Mouse (Mus musculus) forebrain, embryonic 14.5 days (tissue): ENCODE data around the gene Tet2. TPM values are rescaled to one million over a fixed set of nuclear protein-coding genes. Genes with fewer than 3 reads are reported as not detected.

Experiments
- ATAC-seq: fragments of 200-750 bp; cut with Nextera tagmentation; 2 replicates; pipeline ENCODE4 v1.8.0; 2017; ENCODE audit warnings: mild to moderate bottlenecking, moderate library complexity
- DNase-seq: peaks from one replicate; pipeline ENCODE4 v3.0.0-alpha.2; 2015; ENCODE audit warnings: low spot score
- H3K27ac ChIP-seq: fragments of 300-500 bp; sonication (generic); 2 replicates; pipeline ENCODE4 v1.5.1; 2014; ENCODE audit warnings: low read depth, mild to moderate bottlenecking, control low read depth, low read length, moderate library complexity
- H3K27me3 ChIP-seq: fragments of 300-500 bp; sonication (generic); replicated peaks from 2 replicates; pipeline ENCODE4 v1.6.1; 2014; ENCODE audit warnings: low read length, control low read depth, mixed read lengths; ENCODE audit not compliant: control insufficient read depth, insufficient read depth
- H3K36me3 ChIP-seq: fragments of 300-500 bp; sonication (generic); 2 replicates; pipeline ENCODE4 v1.6.1; 2014; ENCODE audit warnings: low read length, control low read depth; ENCODE audit not compliant: control insufficient read depth, insufficient read depth
- H3K4me1 ChIP-seq: fragments of 300-500 bp; sonication (generic); 2 replicates; pipeline ENCODE4 v1.6.1; 2014; ENCODE audit warnings: antibody characterized with exemption, low read length, control low read depth; ENCODE audit not compliant: control insufficient read depth, insufficient read depth
- H3K4me2 ChIP-seq: fragments of 300-500 bp; sonication (generic); 2 replicates; pipeline ENCODE4 v1.6.1; 2014; ENCODE audit warnings: mild to moderate bottlenecking, control low read depth, low read length
- H3K4me3 ChIP-seq: fragments of 300-500 bp; sonication (generic); 2 replicates; pipeline ENCODE4 v1.5.1; 2014; ENCODE audit warnings: low read depth, low read length, control low read depth
- H3K9ac ChIP-seq: fragments of 300-500 bp; sonication (generic); 2 replicates; pipeline ENCODE4 v1.6.1; 2014; ENCODE audit warnings: mild to moderate bottlenecking, low read length, control low read depth, moderate library complexity
- H3K9me3 ChIP-seq: fragments of 300-500 bp; sonication (generic); replicated peaks from 2 replicates; pipeline ENCODE4 v1.6.1; 2016; ENCODE audit warnings: low read length, control low read depth, mixed read lengths; ENCODE audit not compliant: control insufficient read depth
- WGBS: fragments of 180-500 bp; shearing (Covaris S2); extraction: QIAGEN DNeasy Blood & Tissue Kit; methylation state at CpG from one replicate; pipeline ENCODE4 v1.1.7; 2014; 5-methylcytosine and 5-hydroxymethylcytosine counted together
- polyA plus RNA-seq: library from polyadenylated mRNA; unstranded; fragments of >200 nt; fragmentation: Nextera tagmentation; extraction: Ambion mirVana; gene quantifications from 2 replicates; pipeline ENCODE4 v1.2.1, GENCODE M21; 2014

Gene Tet2
- polyA plus RNA-seq, 1 experiment from 2014 or later = 13.1 TPM

GRCm38 (mm10) chr3:133462485-133462884 is 82.5 kb downstream of the Tet2 start:
- DNase-seq (no peak), ATAC-seq (no peak)
- Histone ChIP-seq H3K9me3 (no peaks in the 10 kb centered on the region), H3K4me1 (no peaks in the 10 kb centered on the region), H3K27ac (no peak overlapping the region), H3K4me3 (no peak overlapping the region), H3K4me2 (no peak overlapping the region), H3K36me3 (peaks cover 37% of the 10 kb centered on the region), H3K9ac (no peak overlapping the region), H3K27me3 (no peaks in the 10 kb centered on the region)
- 92% methylated on average over 6 of the region's 6 CpGs for WGBS

GRCm38 (mm10) chr3:133462059-133462458 is 82.9 kb downstream of the Tet2 start:
- Histone ChIP-seq H3K4me3 (no peak overlapping the region), H3K27ac (no peak overlapping the region), H3K36me3 (peaks cover 33% of the 10 kb centered on the region), H3K9me3 (no peaks in the 10 kb centered on the region), H3K9ac (no peak overlapping the region), H3K4me2 (no peak overlapping the region), H3K4me1 (no peaks in the 10 kb centered on the region), H3K27me3 (no peaks in the 10 kb centered on the region)
- ATAC-seq (0 out of 2 replicates have a peak, but pooled peaks have one; percentile 20), DNase-seq (no peak)
- WGBS = 71% methylated on average over 3 of the region's 3 CpGs

- DNase-seq = no peak
- no peak overlapping the region for H3K4me2 ChIP-seq
- H3K4me1 ChIP-seq = no peaks in the 10 kb centered on the region
- H3K9me3 ChIP-seq = no peaks in the 10 kb centered on the region
- H3K27ac ChIP-seq = no peak overlapping the region
- ATAC-seq = 0 out of 2 replicates have a peak, but pooled peaks have one; percentile 44
- H3K36me3 ChIP-seq = peaks cover 15% of the 10 kb centered on the region; the same call in 1 of the 2 replicates
- WGBS = 100% methylated on average over 1 of the region's 1 CpGs
- no peaks in the 10 kb centered on the region for H3K27me3 ChIP-seq
- no peak overlapping the region for H3K9ac ChIP-seq
- no peak overlapping the region for H3K4me3 ChIP-seq
These were observed 85.8 kb downstream of the Tet2 start for GRCm38 (mm10) chr3:133459174-133459573.

- Histone ChIP-seq H3K9ac (no peak overlapping the region), H3K9me3 (no peaks in the 10 kb centered on the region), H3K27ac (no peak overlapping the region), H3K4me1 (no peaks in the 10 kb centered on the region), H3K4me2 (no peak overlapping the region), H3K36me3 (no peaks in the 10 kb centered on the region), H3K27me3 (no peaks in the 10 kb centered on the region), H3K4me3 (no peak overlapping the region)
- WGBS = 85% methylated on average over 8 of the region's 8 CpGs
- DNase-seq (no peak), ATAC-seq (no peak)
These were observed 91.0 kb downstream of the Tet2 start for GRCm38 (mm10) chr3:133453896-133454295.

GRCm38 (mm10) chr3:133436919-133437320 is 108.0 kb downstream of the Tet2 start:
- H3K4me1 ChIP-seq = no peaks in the 10 kb centered on the region
- WGBS = 91% methylated on average over 6 of the region's 6 CpGs
- no peak overlapping the region for H3K27ac ChIP-seq
- H3K4me3 ChIP-seq = no peak overlapping the region
- no peaks in the 10 kb centered on the region for H3K9me3 ChIP-seq
- H3K9ac ChIP-seq = no peak overlapping the region
- DNase-seq (no peak), ATAC-seq (no peak)
- H3K36me3 ChIP-seq = no peaks in the 10 kb centered on the region
- no peaks in the 10 kb centered on the region for H3K27me3 ChIP-seq
- H3K4me2 ChIP-seq = no peak overlapping the region

GRCm38 (mm10) chr3:133436279-133436860 is 108.6 kb downstream of the Tet2 start:
- Histone ChIP-seq H3K4me2 (no peak overlapping the region), H3K9me3 (no peaks in the 10 kb centered on the region), H3K4me1 (no peaks in the 10 kb centered on the region), H3K36me3 (no peaks in the 10 kb centered on the region), H3K4me3 (no peak overlapping the region), H3K27ac (no peak overlapping the region), H3K9ac (no peak overlapping the region), H3K27me3 (no peaks in the 10 kb centered on the region)
- no peak for ATAC-seq
- WGBS = 88% methylated on average over 4 of the region's 4 CpGs
- DNase-seq = no peak

GRCm38 (mm10) chr3:133435774-133436148 is 109.2 kb downstream of the Tet2 start:
- WGBS = 84% methylated on average over 1 of the region's 1 CpGs
- Histone ChIP-seq H3K9ac (no peak overlapping the region), H3K9me3 (no peaks in the 10 kb centered on the region), H3K4me2 (no peak overlapping the region), H3K27me3 (no peaks in the 10 kb centered on the region), H3K27ac (no peak overlapping the region), H3K4me3 (no peak overlapping the region), H3K36me3 (no peaks in the 10 kb centered on the region), H3K4me1 (no peaks in the 10 kb centered on the region)
- DNase-seq (no peak), ATAC-seq (no peak)

GRCm38 (mm10) chr3:133435141-133435773 is 109.7 kb downstream of the Tet2 start:
- no peak for DNase-seq
- H3K4me1 ChIP-seq = no peaks in the 10 kb centered on the region
- WGBS = 91% methylated on average over 6 of the region's 6 CpGs
- ATAC-seq = no peak
- no peaks in the 10 kb centered on the region for H3K36me3 ChIP-seq
- no peak overlapping the region for H3K4me2 ChIP-seq
- H3K9me3 ChIP-seq = no peaks in the 10 kb centered on the region
- no peak overlapping the region for H3K9ac ChIP-seq
- H3K27ac ChIP-seq = no peak overlapping the region
- no peak overlapping the region for H3K4me3 ChIP-seq
- no peaks in the 10 kb centered on the region for H3K27me3 ChIP-seq

- Histone ChIP-seq H3K9ac (no peak overlapping the region), H3K4me1 (no peaks in the 10 kb centered on the region), H3K4me2 (no peak overlapping the region), H3K4me3 (no peak overlapping the region), H3K36me3 (no peaks in the 10 kb centered on the region), H3K9me3 (no peaks in the 10 kb centered on the region), H3K27me3 (no peaks in the 10 kb centered on the region), H3K27ac (no peak overlapping the region)
- DNase-seq (peak; percentile 12), ATAC-seq (no peak)
- 70% methylated on average over 4 of the region's 4 CpGs for WGBS
These were observed 115.4 kb downstream of the Tet2 start for GRCm38 (mm10) chr3:133429394-133430173.
